Mouse (Mus musculus) cortical plate, adult 2 months (tissue): ENCODE data around the gene Foxn2.

Experiments
- CTCF ChIP-seq: fragments of 200-500 bp; IDR thresholded peaks from 2 replicates; pipeline ENCODE4 v1.5.1; 2011; ENCODE audit warnings: mild to moderate bottlenecking, control low read depth, low read length; ENCODE audit not compliant: insufficient read depth; ENCODE audit errors: extremely low read depth
- POLR2A ChIP-seq: fragments of 200-500 bp; IDR thresholded peaks from 2 replicates; pipeline ENCODE4 v1.6.1; 2011; ENCODE audit warnings: mild to moderate bottlenecking, low read length, control low read depth; ENCODE audit not compliant: insufficient read depth; ENCODE audit errors: extremely low read depth

- TF ChIP-seq POLR2A = no peak
- no peak for TF ChIP-seq CTCF
These were observed 40.4 kb upstream of the Foxn2 start for GRCm38 (mm10) chr17:88400122-88400521.
